Mouse (Mus musculus) liver, embryonic 14.5 days (tissue): Measurements from ENCODE around the gene 4930558K02Rik. TPM values are rescaled to one million over a fixed set of nuclear protein-coding genes. Genes with fewer than 3 reads are reported as not detected.

Experiments
- ATAC-seq: fragments of 200-750 bp; cut with Nextera tagmentation; 2 replicates; pipeline ENCODE4 v1.8.0; 2017; ENCODE audit warnings: moderate number of reproducible peaks, mild to moderate bottlenecking, moderate library complexity; ENCODE audit not compliant: insufficient read depth
- DNase-seq, 3 experiments: peaks; one replicate each; pipeline ENCODE4 v3.0.0-alpha.2; 2012 to 2013; ENCODE audit warnings: low read depth in 3 of 3, low spot score in 3 of 3
- H3K27ac ChIP-seq: fragments of 300-500 bp; sonication (generic); 2 replicates; pipeline ENCODE4 v1.5.1; 2014; ENCODE audit warnings: moderate library complexity, mild to moderate bottlenecking, control low read depth, inconsistent platforms
- H3K27me3 ChIP-seq: fragments of 300-500 bp; sonication (generic); 2 replicates; pipeline ENCODE4 v1.6.1; 2014; ENCODE audit warnings: mild to moderate bottlenecking, low read length, moderate library complexity; ENCODE audit not compliant: control insufficient read depth, insufficient read depth
- H3K36me3 ChIP-seq: fragments of 300-500 bp; sonication (generic); replicated peaks from 2 replicates; pipeline ENCODE4 v1.6.1; 2014; ENCODE audit warnings: low read depth; ENCODE audit not compliant: control insufficient read depth, insufficient read depth
- H3K4me1 ChIP-seq, 2 experiments: fragments of 200-500 bp in 1 of 2; fragments of 300-500 bp in 1 of 2; sonication (generic) in 1 of 2; replicated peaks; 2 replicates each; pipeline ENCODE4 v1.6.1; 2012 to 2014; ENCODE audit warnings: antibody characterized with exemption in 1 of 2, inconsistent platforms in 1 of 2, low read length in 1 of 2; ENCODE audit not compliant: control insufficient read depth in 2 of 2, insufficient read depth in 2 of 2
- H3K4me2 ChIP-seq: fragments of 300-500 bp; sonication (generic); 2 replicates; pipeline ENCODE4 v1.6.1; 2014; ENCODE audit warnings: low read depth, mild to moderate bottlenecking, control low read depth, moderate library complexity
- H3K4me3 ChIP-seq, 2 experiments: fragments of 200-500 bp in 1 of 2; fragments of 300-500 bp in 1 of 2; sonication (generic) in 1 of 2; 2 replicates each; pipeline ENCODE4 v1.5.1; 2012 to 2014; ENCODE audit warnings: low read depth in 2 of 2, low read length in 2 of 2, mild to moderate bottlenecking in 2 of 2, control low read depth in 1 of 2, inconsistent platforms in 1 of 2, moderate library complexity in 1 of 2; ENCODE audit not compliant: insufficient read depth in 1 of 2
- H3K9ac ChIP-seq: fragments of 300-500 bp; sonication (generic); replicated peaks from 2 replicates; pipeline ENCODE4 v1.6.1; 2014; ENCODE audit warnings: mild to moderate bottlenecking, control low read depth, moderate library complexity
- H3K9me3 ChIP-seq: fragments of 300-500 bp; sonication (generic); 2 replicates; pipeline ENCODE4 v1.6.1; 2016; ENCODE audit warnings: low read length, mixed read lengths; ENCODE audit not compliant: control insufficient read depth
- CTCF ChIP-seq: IDR thresholded peaks from 2 replicates; pipeline ENCODE4 v1.5.1; 2016; ENCODE audit warnings: antibody characterized with exemption, low read depth, control low read depth
- EP300 ChIP-seq: IDR thresholded peaks from 2 replicates; pipeline ENCODE4 v1.6.1; 2016; ENCODE audit warnings: antibody characterized with exemption, low read depth
- WGBS: fragments of 180-500 bp; shearing (Covaris S2); extraction: QIAGEN DNeasy Blood & Tissue Kit; methylation state at CpG from one replicate; pipeline ENCODE4 v1.1.7; 2014; ENCODE audit not compliant: insufficient replicate concordance; 5-methylcytosine and 5-hydroxymethylcytosine counted together
- polyA plus RNA-seq, 2 experiments: library from polyadenylated mRNA; depleted of rRNA in 1 of 2; stranded (reverse) in 1 of 2; unstranded in 1 of 2; fragments of >200 nt; fragmentation: Nextera tagmentation in 1 of 2; extraction: Ambion mirVana in 1 of 2; gene quantifications; 2 replicates each; pipeline versions ENCODE4 v1.2.1 to v1.2.3; 2012 to 2014

4930558K02Rik gene
- polyA plus RNA-seq (2012; rRNA removed) (not detected in 2 replicates), polyA plus RNA-seq (2014; fragmentation: Nextera tagmentation; extraction: Ambion mirVana) (not detected in 2 replicates)

- no peak for DNase-seq
- Histone ChIP-seq H3K27me3 (no peaks in the 10 kb centered on the region), H3K4me2 (no peak within 1 kb of the TSS), H3K9me3 (no peaks in the 10 kb centered on the region), H3K27ac (no peak within 1 kb of the TSS), H3K4me1 (0 out of 4 replicates have a peak, but pooled peaks cover 0 to 2% of the 10 kb centered on the region in 2 experiments), H3K9ac (no peak within 1 kb of the TSS), H3K36me3 (no peaks in the 10 kb centered on the region), H3K4me3 (no peak within 1 kb of the TSS)
- TF ChIP-seq EP300, result no peak
- no peak for TF ChIP-seq CTCF
- 53% methylated on average over 1 of the region's 1 CpGs for WGBS
- ATAC-seq, result no peak
Observed at GRCm38 (mm10) chr1:161979536-161979935, at the start of gene 4930558K02Rik. 4930558K02Rik (minus strand) TSS chr1:161979636.

- no peak for TF ChIP-seq CTCF
- TF ChIP-seq EP300, result no peak
- H3K4me2 ChIP-seq, result no peak overlapping the region
Observed at GRCm38 (mm10) chr1:162023681-162024270, 44.3 kb upstream of the 4930558K02Rik start.

GRCm38 (mm10) chr1:162020766-162021165 is 41.3 kb upstream of the 4930558K02Rik start:
- Histone ChIP-seq H3K36me3 (no peaks in the 10 kb centered on the region), H3K9ac (no peak overlapping the region), H3K4me3 (no peak overlapping the region), H3K27ac (no peak overlapping the region), H3K4me1 (no peaks in the 10 kb centered on the region), H3K9me3 (no peaks in the 10 kb centered on the region), H3K27me3 (no peaks in the 10 kb centered on the region), H3K4me2 (no peak overlapping the region)
- ATAC-seq (no peak), DNase-seq (no peak)
- TF ChIP-seq EP300, result no peak
- no peak for TF ChIP-seq CTCF
- 64% methylated on average over 4 of the region's 4 CpGs for WGBS

More at GRCm38 (mm10) chr1:162023681-162024270, 44.3 kb upstream of the 4930558K02Rik start:
- Histone ChIP-seq H3K27me3 (no peaks in the 10 kb centered on the region), H3K4me1 (no peaks in the 10 kb centered on the region), H3K9me3 (no peaks in the 10 kb centered on the region), H3K36me3 (no peaks in the 10 kb centered on the region), H3K9ac (no peak overlapping the region), H3K4me3 (no peak overlapping the region), H3K27ac (no peak overlapping the region)
- no peak for ATAC-seq
- WGBS, result 66% methylated on average over 8 of the region's 8 CpGs
- DNase-seq, result no peak

- H3K27ac ChIP-seq, result no peak overlapping the region
- WGBS, result 75% methylated on average over 7 of the region's 7 CpGs
- TF ChIP-seq CTCF, result no peak
- H3K9me3 ChIP-seq, result no peaks in the 10 kb centered on the region
- DNase-seq (no peak), ATAC-seq (no peak)
- H3K36me3 ChIP-seq, result no peaks in the 10 kb centered on the region
- no peak overlapping the region for H3K4me3 ChIP-seq
- no peak overlapping the region for H3K4me2 ChIP-seq
- no peaks in the 10 kb centered on the region for H3K4me1 ChIP-seq
- H3K27me3 ChIP-seq, result no peaks in the 10 kb centered on the region
- no peak overlapping the region for H3K9ac ChIP-seq
Observed at GRCm38 (mm10) chr1:162020303-162020731, 40.9 kb upstream of the 4930558K02Rik start.

GRCm38 (mm10) chr1:162018601-162018977 is 39.2 kb upstream of the 4930558K02Rik start:
- 46% methylated on average over 6 of the region's 6 CpGs for WGBS
- TF ChIP-seq EP300 (no peak), CTCF (no peak)

More at GRCm38 (mm10) chr1:162018601-162018977, 39.2 kb upstream of the 4930558K02Rik start:
- H3K27me3 ChIP-seq, result no peaks in the 10 kb centered on the region
- no peak for ATAC-seq
- no peak overlapping the region for H3K27ac ChIP-seq
- H3K9ac ChIP-seq, result no peak overlapping the region
- H3K4me2 ChIP-seq, result no peak overlapping the region
- no peaks in the 10 kb centered on the region for H3K9me3 ChIP-seq
- no peaks in the 10 kb centered on the region; a peak in 1 of 4 replicates for H3K4me1 ChIP-seq
- H3K4me3 ChIP-seq, result no peak overlapping the region
- DNase-seq, result no peak
- no peaks in the 10 kb centered on the region for H3K36me3 ChIP-seq
